Mouse (Mus musculus) left cerebral cortex, adult 9 months (tissue): ENCODE measurements around the gene Odf3l2.

ENCODE experiments used
- DNase-seq, 2 experiments: peaks; one replicate each; pipeline ENCODE4 v3.0.0; 2022; ENCODE audit warnings: low spot score in 2 of 2

Odf3l2 gene

GRCm38 (mm10) chr10:79628377-79628776 is 17.2 kb downstream of the Odf3l2 start:
- no peak for DNase-seq

DNA sequence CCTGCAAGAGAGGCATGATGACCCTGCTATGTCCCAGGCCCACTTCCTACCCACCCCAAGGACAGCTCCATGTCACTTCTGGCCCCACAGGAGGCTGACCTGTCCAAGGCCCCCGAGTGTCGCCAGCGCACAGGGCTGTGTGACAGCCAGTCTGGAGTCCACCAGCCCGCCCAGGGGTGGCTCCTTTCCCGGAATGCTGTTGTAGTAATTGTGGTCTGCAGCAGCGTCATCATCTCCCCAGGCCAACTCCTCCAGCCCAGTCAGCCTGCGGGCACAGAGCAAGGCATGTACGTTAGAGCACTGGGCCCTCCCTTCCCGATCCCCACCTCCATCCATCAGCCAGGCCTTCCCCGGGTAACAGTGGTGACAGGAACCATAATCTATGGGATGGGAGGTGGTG is 19.4 kb downstream of the Odf3l2 start:
- no peak for DNase-seq

DNA sequence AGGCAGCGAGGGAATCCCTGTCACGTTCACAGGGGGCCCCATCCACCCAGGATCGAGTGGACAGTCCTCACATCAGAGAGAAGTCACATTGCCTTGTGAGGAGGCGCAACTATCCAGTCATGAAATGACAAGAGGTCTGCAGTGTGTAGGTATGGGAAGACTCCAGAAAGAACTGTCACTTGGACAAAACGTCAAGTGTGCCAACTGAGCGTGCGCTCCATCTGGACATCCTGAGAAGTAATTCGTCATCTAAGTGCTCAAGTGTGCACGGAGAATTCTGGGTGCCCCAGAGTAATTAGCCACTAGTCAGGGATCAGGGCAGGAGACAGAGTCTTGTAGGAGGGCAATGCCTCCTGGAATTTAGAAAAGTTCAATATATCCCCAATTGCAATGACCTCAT is 20.1 kb downstream of the Odf3l2 start:
- DNase-seq: no peak

- no peak for DNase-seq
Observed at GRCm38 (mm10) chr10:79623950-79624349, 21.6 kb downstream of the Odf3l2 start.

GRCm38 (mm10) chr10:79616376-79616775 is 29.2 kb downstream of the Odf3l2 start:
- DNase-seq: no peak

DNA sequence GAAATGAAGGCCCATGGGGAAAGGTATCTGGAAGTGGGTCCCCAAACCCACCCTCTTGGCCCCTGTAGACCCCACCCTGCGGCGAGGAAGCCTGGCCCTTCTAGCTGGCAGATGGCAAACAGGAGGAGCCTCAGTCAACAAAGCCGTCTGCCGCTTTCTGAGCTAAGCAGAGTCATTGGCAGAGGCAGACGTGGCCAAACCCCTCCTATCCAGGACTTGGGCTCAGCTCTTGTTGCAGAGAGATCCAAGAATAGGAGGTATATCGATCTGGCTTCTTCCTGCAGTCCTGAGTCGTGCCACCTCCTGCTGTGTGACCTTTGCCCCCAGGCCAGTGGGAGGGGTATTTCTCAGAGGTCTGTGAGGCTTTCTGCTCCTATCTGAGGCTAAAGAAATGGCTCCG is 29.7 kb downstream of the Odf3l2 start:
- DNase-seq: no peak

DNA sequence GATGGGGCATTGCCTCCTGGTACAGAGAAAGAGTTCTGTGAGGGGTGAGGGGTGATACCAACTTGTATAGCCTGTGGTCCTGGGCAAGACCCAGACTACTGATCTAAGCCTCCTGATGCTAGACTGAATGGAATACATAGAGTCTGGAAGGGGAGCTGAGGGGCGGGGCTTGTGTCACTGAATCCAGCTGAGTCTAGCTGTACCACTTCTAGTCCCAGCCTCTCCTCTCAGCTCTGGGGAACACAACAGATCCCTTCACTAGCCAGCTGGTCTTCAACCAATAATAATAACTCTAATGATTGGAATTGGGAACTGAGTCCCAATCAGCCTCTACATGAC is 31.3 kb downstream of the Odf3l2 start:
- no peak for DNase-seq

DNA sequence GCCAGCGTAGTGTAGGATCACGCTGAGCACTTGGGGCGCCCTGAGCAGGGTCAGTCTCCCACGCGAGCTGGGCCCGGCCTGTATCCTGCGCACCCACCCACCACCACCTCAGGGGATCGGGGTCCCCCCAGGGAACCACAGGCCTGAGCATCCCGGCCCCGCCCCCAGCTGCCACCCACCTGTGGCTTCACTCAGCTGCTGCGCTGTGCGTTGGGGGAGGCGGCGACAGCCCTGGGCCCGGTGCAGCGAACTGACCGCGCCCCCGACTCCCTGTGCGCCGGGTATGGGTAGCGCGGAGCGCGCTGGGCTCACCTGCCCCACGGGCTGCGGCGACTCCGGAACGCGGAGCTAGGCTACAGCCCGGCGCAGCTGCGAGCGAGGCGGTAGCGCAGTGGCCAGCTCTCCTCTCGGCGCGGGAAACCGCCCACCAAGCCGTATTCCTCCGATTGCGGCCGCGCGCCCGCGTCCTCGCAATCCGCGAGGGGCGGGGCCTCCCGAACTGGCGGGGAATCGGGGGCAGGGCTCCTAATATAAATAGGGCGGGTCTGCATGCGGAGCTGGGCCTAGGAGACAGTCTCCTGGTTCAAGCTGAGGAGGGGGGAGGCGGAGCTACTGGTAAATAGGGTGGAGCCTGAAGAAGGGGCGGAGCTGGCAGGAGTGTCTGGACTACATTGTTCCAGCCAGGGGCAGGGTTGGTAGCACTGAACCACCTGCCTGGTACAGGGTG is 31.8 kb downstream of the Odf3l2 start, which contains the start of gene C2cd4c:
TSS of gene C2cd4c (minus strand) at position 448 of the 727 bp plus-strand sequence.
- peak in 1 of 2 experiments; percentile 78 for DNase-seq

GRCm38 (mm10) chr10:79612192-79613135 is 33.1 kb downstream of the Odf3l2 start:
- no peak for DNase-seq

DNA sequence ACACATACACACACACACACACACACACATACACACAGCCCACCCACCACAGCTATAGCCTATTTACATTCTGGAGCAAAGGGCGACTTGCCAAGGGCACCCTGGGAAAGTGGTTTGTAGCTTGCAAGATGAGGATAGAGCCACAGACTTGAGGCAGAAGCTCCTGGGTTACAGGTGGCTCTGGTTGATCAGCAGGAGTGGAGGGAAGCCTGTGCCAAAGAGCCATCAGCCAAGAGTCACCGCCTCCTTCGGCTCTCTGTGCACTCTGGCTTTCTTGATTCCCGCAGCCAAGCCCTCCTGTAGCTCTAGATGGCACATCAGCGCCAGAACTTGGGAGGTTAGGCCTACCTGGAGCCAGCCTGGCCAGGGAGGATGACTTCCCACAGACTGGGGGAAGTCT is 34.2 kb downstream of the Odf3l2 start:
- no peak for DNase-seq

DNA sequence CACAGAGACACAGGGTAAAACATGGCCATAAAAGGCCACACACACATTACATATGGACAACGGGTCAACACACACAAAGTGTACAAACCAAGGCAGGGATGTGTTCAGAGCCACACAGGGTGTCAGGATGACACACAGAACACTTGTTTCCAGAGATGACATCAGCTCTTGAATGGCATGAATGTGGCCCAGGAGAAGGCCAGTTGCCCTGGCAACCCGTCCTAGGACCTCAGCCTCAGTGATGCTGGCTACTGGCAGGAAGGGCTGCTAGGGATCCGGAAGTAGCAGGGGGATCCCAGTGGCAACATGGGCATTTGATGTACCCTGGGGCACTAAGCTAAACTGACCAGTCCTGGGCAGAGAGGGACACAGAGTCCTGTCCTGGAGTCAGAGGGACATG is 36.3 kb downstream of the Odf3l2 start:
- DNase-seq: no peak

- DNase-seq: no peak
Observed at GRCm38 (mm10) chr10:79607892-79608291, 37.6 kb downstream of the Odf3l2 start.

GRCm38 (mm10) chr10:79606537-79606936 is 39.0 kb downstream of the Odf3l2 start:
- no peak for DNase-seq

GRCm38 (mm10) chr10:79597936-79598230 is 47.7 kb downstream of the Odf3l2 start:
- peak in 1 of 2 experiments; percentile 42 for DNase-seq

- peak; percentile 64 to 84 for DNase-seq
Observed at GRCm38 (mm10) chr10:79597051-79597935, 48.2 kb downstream of the Odf3l2 start.

- DNase-seq: no peak
Observed at GRCm38 (mm10) chr10:79595590-79595929, 50.0 kb downstream of the Odf3l2 start.

- DNase-seq: peak; percentile 54 to 74
Observed at GRCm38 (mm10) chr10:79594872-79595589, 50.5 kb downstream of the Odf3l2 start.

GRCm38 (mm10) chr10:79594111-79594510 is 51.4 kb downstream of the Odf3l2 start:
- no peak for DNase-seq

GRCm38 (mm10) chr10:79590702-79591101 is 54.8 kb downstream of the Odf3l2 start:
- DNase-seq: no peak
